Mouse (Mus musculus) embryonic fibroblast, embryonic 13.5 days (primary cell): Measurements from ENCODE around the gene Macrod2. TPM values are rescaled to one million over a fixed set of nuclear protein-coding genes. Genes with fewer than 3 reads are reported as not detected.

Experiments used
- H3K27ac ChIP-seq: 2 replicates; pipeline ENCODE4 v1.5.1; 2012; ENCODE audit warnings: low read length, control low read depth, inconsistent platforms; ENCODE audit not compliant: insufficient read depth
- H3K4me1 ChIP-seq: 2 replicates; pipeline ENCODE4 v1.6.1; 2011; ENCODE audit warnings: low read length; ENCODE audit not compliant: control insufficient read depth, insufficient read depth
- H3K4me3 ChIP-seq: 2 replicates; pipeline ENCODE4 v1.5.1; 2011; ENCODE audit warnings: mild to moderate bottlenecking, control low read depth, low read length; ENCODE audit not compliant: insufficient read depth
- CTCF ChIP-seq: IDR thresholded peaks from 2 replicates; pipeline ENCODE4 v1.5.1; 2011; ENCODE audit warnings: mild to moderate bottlenecking, control low read depth, low read length, moderate library complexity, borderline replicate concordance; ENCODE audit not compliant: insufficient read depth
- POLR2A ChIP-seq: IDR thresholded peaks from 2 replicates; pipeline ENCODE4 v1.6.1; 2011; ENCODE audit warnings: low read depth, mild to moderate bottlenecking, control low read depth, low read length, moderate library complexity
- polyA plus RNA-seq: library from polyadenylated mRNA; stranded (reverse); fragments of >200 nt; gene quantifications from 2 replicates; pipeline ENCODE4 v1.2.4, GENCODE M21; 2011; ENCODE audit warnings: low read depth; ENCODE audit not compliant: missing spikeins, insufficient read length

The Macrod2 gene
- polyA plus RNA-seq, 1 experiment: 8.6 TPM

- Histone ChIP-seq H3K4me3 (no peak overlapping the region), H3K4me1 (no peaks in the 10 kb centered on the region), H3K27ac (no peak overlapping the region)
- TF ChIP-seq CTCF: no peak
- TF ChIP-seq POLR2A: no peak
Measured at GRCm38 (mm10) chr2:142380563-142380962, 1985.5 kb downstream of the Macrod2 start.

DNA sequence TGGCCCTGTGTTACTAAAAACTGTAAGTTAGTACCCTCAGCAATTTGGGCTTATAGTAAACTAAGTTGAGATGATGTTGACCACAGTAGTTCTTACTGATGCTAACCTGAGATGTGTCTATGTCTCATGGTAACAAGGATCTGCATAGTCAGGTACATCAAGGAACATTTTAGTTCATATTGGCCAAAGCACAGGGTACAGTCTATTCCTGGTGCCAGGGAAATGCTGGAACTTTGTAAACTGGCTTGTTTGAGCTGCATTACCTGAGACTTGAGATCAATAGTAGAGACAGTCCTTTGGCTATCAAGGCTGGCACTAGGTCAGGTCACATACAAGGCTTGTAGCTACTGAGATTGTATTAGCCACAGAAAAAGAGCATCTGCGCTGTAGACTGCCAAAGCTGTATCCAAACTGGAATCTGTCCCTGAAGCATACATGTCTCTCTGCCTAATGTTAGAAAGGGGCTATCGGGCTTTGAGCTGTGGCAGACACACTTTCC, 1986.0 kb downstream of the Macrod2 start:
- no peak overlapping the region for H3K4me3 ChIP-seq
- H3K4me1 ChIP-seq: no peaks in the 10 kb centered on the region
- no peak for TF ChIP-seq POLR2A
- TF ChIP-seq CTCF: no peak
- H3K27ac ChIP-seq: no peak overlapping the region

DNA sequence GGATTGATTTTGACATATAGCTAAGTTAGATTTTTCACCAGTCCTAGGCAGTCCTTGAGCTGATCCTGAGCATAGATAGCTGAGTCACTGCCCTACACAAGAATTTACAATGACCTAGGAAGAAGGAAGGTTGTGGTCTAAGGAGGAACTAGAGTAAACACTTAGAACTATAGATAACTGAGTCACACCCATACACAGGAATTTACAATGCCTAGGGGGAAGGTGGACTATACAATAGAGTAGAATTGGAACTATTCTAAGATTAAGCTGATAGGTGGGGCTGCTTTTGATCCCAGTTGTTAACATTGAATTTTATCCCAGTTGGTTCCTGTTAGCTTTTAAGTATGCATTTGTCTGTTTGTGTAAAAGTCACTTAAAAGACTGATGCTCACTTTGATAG, 1998.4 kb downstream of the Macrod2 start:
- Histone ChIP-seq H3K4me3 (no peak overlapping the region), H3K27ac (no peak overlapping the region), H3K4me1 (no peaks in the 10 kb centered on the region)
- TF ChIP-seq POLR2A (no peak), CTCF (no peak)

DNA sequence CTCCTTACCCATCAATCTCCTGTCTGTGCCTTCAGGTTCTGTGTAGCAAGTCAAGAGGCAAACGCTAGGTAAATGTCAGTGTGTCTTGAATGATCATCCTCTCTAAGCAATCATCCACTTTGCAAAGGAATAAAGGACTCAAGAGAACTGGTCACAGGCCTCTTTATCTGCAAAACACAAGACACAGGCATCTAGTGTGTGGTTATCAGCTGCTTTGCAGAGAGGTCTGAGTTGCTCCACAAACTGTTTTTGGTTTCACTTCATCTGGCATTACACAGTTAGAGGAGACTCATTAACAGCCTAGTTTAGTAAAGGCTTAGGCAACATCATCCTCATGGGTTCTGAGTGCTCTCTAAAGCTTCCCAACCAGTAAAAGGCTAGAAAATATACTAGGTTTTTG, 2004.4 kb downstream of the Macrod2 start:
- Histone ChIP-seq H3K27ac (no peak overlapping the region), H3K4me3 (no peak overlapping the region), H3K4me1 (no peaks in the 10 kb centered on the region)
- TF ChIP-seq POLR2A (no peak), CTCF (no peak)

GRCm38 (mm10) chr2:142400781-142401180, 2005.7 kb downstream of the Macrod2 start:
- Histone ChIP-seq H3K4me3 (no peak overlapping the region), H3K4me1 (no peaks in the 10 kb centered on the region), H3K27ac (no peak overlapping the region)
- TF ChIP-seq POLR2A: no peak
- TF ChIP-seq CTCF: no peak

GRCm38 (mm10) chr2:142401359-142401758, 2006.2 kb downstream of the Macrod2 start:
- Histone ChIP-seq H3K4me1 (no peaks in the 10 kb centered on the region), H3K4me3 (no peak overlapping the region), H3K27ac (no peak overlapping the region)
- TF ChIP-seq POLR2A (no peak), CTCF (no peak)

DNA sequence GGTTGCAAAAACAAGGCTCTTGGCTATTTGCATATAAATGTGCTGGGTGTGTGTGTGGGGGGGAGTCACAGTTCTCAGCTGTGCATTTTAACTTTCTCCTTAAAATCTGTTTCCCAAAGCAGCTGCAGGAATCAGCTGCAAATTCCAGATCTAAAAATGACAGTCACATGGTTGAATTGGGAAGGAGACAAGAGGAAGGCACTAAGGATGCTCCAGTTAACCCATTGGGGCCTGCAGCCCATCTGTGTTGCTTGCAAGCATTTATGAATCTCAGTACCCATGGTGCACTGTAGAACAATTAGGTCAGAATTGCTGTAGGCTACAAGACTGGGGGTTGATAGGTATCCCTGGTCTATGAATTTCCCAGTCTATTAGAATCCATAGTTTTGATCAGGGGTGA, 2008.3 kb downstream of the Macrod2 start:
- no peaks in the 10 kb centered on the region for H3K4me1 ChIP-seq
- no peak overlapping the region for H3K4me3 ChIP-seq
- TF ChIP-seq CTCF (no peak), POLR2A (no peak)
- no peak overlapping the region for H3K27ac ChIP-seq

DNA sequence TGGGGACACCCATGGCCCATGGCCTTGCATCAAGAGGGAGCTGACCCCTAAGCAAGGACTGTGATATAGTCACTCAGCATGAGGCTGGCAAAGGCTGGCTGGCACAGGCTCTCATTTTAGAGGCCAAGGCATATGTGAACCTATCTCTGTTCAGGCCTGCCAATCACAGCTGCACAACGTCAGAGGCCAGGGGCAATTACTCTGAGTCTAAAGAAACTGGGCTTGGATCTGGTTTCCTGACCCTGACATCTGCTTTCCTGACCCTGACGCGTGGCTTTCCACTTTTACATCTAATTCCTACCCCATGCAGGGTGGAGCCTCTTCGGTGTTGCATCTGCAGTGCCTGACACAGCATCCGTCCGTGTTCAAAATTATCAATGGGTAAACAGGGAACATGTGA, 2009.2 kb downstream of the Macrod2 start:
- TF ChIP-seq POLR2A (no peak), CTCF (no peak)
- no peaks in the 10 kb centered on the region for H3K4me1 ChIP-seq
- H3K27ac ChIP-seq: no peak overlapping the region
- no peak overlapping the region for H3K4me3 ChIP-seq

DNA sequence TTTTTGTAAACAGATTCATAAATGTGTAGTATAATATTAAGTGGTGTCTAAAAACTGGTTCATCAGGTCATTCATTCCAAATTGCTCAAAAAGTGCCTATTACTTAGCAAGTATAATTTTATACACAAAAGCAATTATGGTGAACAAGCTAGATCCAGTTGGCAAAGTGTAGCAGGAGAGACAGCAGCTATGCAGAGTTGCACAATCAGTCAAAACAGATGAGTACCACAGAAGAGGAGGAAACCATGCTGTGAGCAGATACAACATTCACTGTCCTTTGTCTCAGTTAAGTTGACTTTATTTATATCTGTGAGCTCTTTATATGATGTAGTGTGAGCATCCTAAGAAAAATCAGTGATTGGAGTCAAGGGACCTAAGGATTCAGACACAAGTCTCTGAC, 2012.2 kb downstream of the Macrod2 start:
- Histone ChIP-seq H3K27ac (no peak overlapping the region), H3K4me3 (no peak overlapping the region), H3K4me1 (0 out of 2 replicates have a peak, but pooled peaks cover 4% of the 10 kb centered on the region)
- TF ChIP-seq POLR2A (no peak), CTCF (no peak)

- no peak overlapping the region for H3K4me3 ChIP-seq
- TF ChIP-seq POLR2A (no peak), CTCF (no peak)
- H3K27ac ChIP-seq: no peak overlapping the region
- H3K4me1 ChIP-seq: 0 out of 2 replicates have a peak, but pooled peaks cover 4% of the 10 kb centered on the region
Measured at GRCm38 (mm10) chr2:142410124-142410523, 2015.0 kb downstream of the Macrod2 start.

- Histone ChIP-seq H3K4me1 (no peaks in the 10 kb centered on the region; the same call in 1 of the 2 replicates), H3K4me3 (no peak overlapping the region), H3K27ac (no peak overlapping the region)
- no peak for TF ChIP-seq POLR2A
- TF ChIP-seq CTCF: no peak
Measured at GRCm38 (mm10) chr2:142433126-142433525, 2038.0 kb downstream of the Macrod2 start.
